Mouse (Mus musculus) ES-E14 (cell line): ENCODE measurements around the gene Scd3. TPM values are rescaled to one million over a fixed set of nuclear protein-coding genes. Genes with fewer than 3 reads are reported as not detected.

Experiments used
- DNase-seq: peaks from one replicate; pipeline ENCODE4 v3.0.0-alpha.2; 2013; ENCODE audit warnings: low read depth, low spot score
- H3K27ac ChIP-seq: 2 replicates; pipeline ENCODE4 v1.5.1; 2012; ENCODE audit warnings: low read depth, mild to moderate bottlenecking, low read length, moderate library complexity, mixed read lengths; ENCODE audit not compliant: poor library complexity, insufficient read depth, severe bottlenecking
- H3K36me3 ChIP-seq: 2 replicates; pipeline ENCODE4 v1.6.1; 2012; ENCODE audit warnings: mild to moderate bottlenecking, low read length, moderate library complexity, mixed read lengths; ENCODE audit not compliant: control insufficient read depth, poor library complexity, insufficient read depth, severe bottlenecking
- H3K4me1 ChIP-seq, 2 experiments: fragments of 150-350 bp in 1 of 2; sonication (generic) in 1 of 2; 2 replicates each; pipeline ENCODE4 v1.6.1; 2012; ENCODE audit warnings: low read length in 2 of 2, mild to moderate bottlenecking in 1 of 2, mixed read lengths in 1 of 2; ENCODE audit not compliant: control insufficient read depth in 2 of 2, insufficient read depth in 2 of 2, poor library complexity in 1 of 2
- H3K4me3 ChIP-seq, 2 experiments: fragments of 150-350 bp in 1 of 2; sonication (generic) in 1 of 2; 2 replicates each; pipeline ENCODE4 v1.5.1; 2012; ENCODE audit warnings: low read length in 2 of 2, low read depth in 1 of 2, mild to moderate bottlenecking in 1 of 2, mixed read lengths in 1 of 2; ENCODE audit not compliant: insufficient read depth in 1 of 2, poor library complexity in 1 of 2, severe bottlenecking in 1 of 2
- H3K9ac ChIP-seq: 2 replicates; pipeline ENCODE4 v1.6.1; 2012; ENCODE audit warnings: low read depth, mild to moderate bottlenecking, low read length, mixed read lengths; ENCODE audit not compliant: poor library complexity, insufficient read depth, severe bottlenecking
- H3K9me3 ChIP-seq: fragments of 150-350 bp; sonication (generic); 2 replicates; pipeline ENCODE4 v1.6.1; 2012; ENCODE audit warnings: low read depth, mild to moderate bottlenecking, low read length; ENCODE audit not compliant: control insufficient read depth, insufficient read depth
- CHD2 ChIP-seq: IDR thresholded peaks from 2 replicates; pipeline ENCODE4 v1.6.1; 2014; ENCODE audit warnings: mild to moderate bottlenecking, low read depth, low read length, inconsistent platforms
- HCFC1 ChIP-seq: IDR thresholded peaks from 2 replicates; pipeline ENCODE4 v1.6.1; 2012; ENCODE audit warnings: low read length, inconsistent platforms, borderline replicate concordance; ENCODE audit not compliant: insufficient read depth
- MAFK ChIP-seq: IDR thresholded peaks from 2 replicates; pipeline ENCODE4 v1.6.1; 2014; ENCODE audit warnings: mild to moderate bottlenecking, low read depth, low read length, inconsistent platforms; ENCODE audit not compliant: insufficient read depth
- ZC3H11A ChIP-seq: IDR thresholded peaks from 2 replicates; pipeline ENCODE4 v1.6.1; 2012; ENCODE audit warnings: low read depth, mild to moderate bottlenecking, inconsistent platforms, low read length, borderline replicate concordance
- ZNF384 ChIP-seq: IDR thresholded peaks from 2 replicates; pipeline ENCODE4 v1.6.1; 2012; ENCODE audit warnings: low read depth, low read length, inconsistent platforms
- in situ Hi-C, 2 experiments: fragments of 600-800 bp; cut with MboI; formaldehyde crosslinking; loops; one replicate each; pipeline ENCODE4 v1.15.1; 2025; ENCODE audit warnings: low sequenced_read_pairs in 2 of 2, inconsistent platforms in 1 of 2; ENCODE audit not compliant: unreplicated experiment in 2 of 2
- total RNA-seq: library from RNA; depleted of rRNA; stranded (reverse); fragments of 300-350 nt; gene quantifications from 2 replicates; pipeline ENCODE4 v1.2.3, GENCODE M21; 2012

The Scd3 gene
- total RNA-seq, 1 experiment: 2.5 TPM

DNA sequence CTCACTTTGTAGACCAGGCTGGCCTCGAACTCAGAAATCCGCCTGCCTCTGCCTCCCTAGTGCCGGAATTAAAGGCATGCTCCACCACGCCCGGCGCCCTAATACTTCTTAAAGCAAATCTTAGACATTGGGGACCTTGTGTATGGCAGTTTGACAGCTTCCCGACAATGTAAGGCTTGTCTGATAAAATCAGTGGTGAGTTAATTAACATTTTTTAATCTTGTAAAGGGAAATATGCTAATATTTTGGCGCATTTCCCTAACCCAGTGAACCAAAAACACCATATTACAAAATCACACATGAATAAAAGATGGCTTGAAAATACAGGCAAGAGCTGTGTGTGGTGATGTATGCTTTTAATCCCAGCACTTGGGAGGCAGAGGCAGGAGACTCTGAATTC lies 82.5 kb downstream of the Scd3 start:
- H3K27ac ChIP-seq: no peak overlapping the region
- no peak for TF ChIP-seq CHD2
- no peak for TF ChIP-seq MAFK
- TF ChIP-seq ZC3H11A: no peak
- no peak for TF ChIP-seq ZNF384
- no peak for TF ChIP-seq HCFC1
- DNase-seq: no peak
- in situ Hi-C loops: no loop called here
- H3K4me3 ChIP-seq: no peak overlapping the region
- H3K9ac ChIP-seq: no peak overlapping the region
- H3K4me1 ChIP-seq: peaks cover 18 to 21% of the 10 kb centered on the region in 2 experiments
- H3K36me3 ChIP-seq: no peaks in the 10 kb centered on the region
- no peaks in the 10 kb centered on the region for H3K9me3 ChIP-seq

DNA sequence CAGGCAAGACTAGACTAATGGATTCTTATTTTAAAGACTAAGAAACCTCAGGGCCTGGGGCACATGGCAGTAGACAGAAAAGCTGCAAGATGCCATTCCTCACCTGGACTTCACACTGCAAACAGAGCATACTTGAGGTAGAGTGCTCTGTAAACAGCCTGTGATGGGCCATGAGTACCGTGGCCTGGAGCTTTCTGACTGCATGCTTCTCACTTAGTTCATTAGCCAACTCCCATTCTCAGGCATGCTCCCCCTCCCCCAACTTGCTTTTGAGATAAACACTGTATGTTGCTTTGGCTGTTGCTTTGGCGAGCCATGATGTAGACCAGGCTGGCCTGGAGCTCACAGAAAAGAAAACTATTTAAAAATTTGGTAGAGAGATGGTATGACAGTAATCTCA lies 83.0 kb downstream of the Scd3 start:
- in situ Hi-C loops: no loop called here

DNA sequence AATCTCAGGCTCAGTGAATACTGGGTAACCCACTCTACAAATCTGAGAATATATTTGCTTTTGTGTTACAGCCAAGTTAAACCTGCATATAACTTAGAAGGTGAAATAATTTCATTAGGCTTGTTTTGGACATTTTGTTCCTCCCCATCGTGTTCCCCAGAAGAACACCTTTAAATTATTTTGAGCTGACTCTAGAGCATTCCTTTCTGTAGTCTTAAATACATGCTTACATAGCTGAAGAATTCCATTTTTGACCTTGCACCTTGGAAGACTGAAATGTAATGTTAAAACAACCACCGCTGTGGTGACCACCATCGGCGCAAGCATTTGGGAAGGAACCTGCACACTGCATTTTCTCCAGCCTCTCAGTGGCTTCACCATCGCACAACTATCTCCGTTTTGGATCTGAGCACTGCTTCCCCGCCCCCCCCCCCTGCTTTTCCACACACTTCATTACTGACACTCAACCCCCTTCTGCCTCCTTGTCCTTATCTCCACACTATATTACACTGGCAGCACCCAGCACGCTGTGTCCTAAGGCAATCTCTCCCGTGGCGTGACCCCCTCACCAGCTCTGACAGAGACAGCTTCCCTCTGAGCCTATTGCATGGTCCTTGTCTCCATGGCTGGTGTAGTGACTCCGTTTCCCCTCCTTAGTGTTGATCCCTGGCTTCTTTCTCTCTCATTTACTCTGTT lies 84.5 kb downstream of the Scd3 start:
- Histone ChIP-seq H3K4me1 (peaks cover 11 to 26% of the 10 kb centered on the region in 2 experiments), H3K9me3 (no peaks in the 10 kb centered on the region), H3K36me3 (no peaks in the 10 kb centered on the region), H3K27ac (no peak overlapping the region), H3K9ac (no peak overlapping the region), H3K4me3 (no peak overlapping the region)
- TF ChIP-seq CHD2 (no peak), HCFC1 (no peak), ZC3H11A (no peak), ZNF384 (no peak), MAFK (no peak)
- DNase-seq: no peak
- in situ Hi-C loops: no loop called here

More for the DNA sequence above, 83.0 kb downstream of the Scd3 start:
- Histone ChIP-seq H3K4me1 (peaks cover 18 to 21% of the 10 kb centered on the region in 2 experiments), H3K27ac (no peak overlapping the region), H3K9ac (peak overlapping the region; percentile 9; the same call in 1 of the 2 replicates), H3K9me3 (no peaks in the 10 kb centered on the region), H3K36me3 (no peaks in the 10 kb centered on the region), H3K4me3 (0 out of 4 replicates have a peak overlapping the region, but pooled peaks of 1 of the 2 experiments have one; percentile 7)
- no peak for DNase-seq
- no peak for TF ChIP-seq MAFK
- no peak for TF ChIP-seq ZNF384
- TF ChIP-seq CHD2: no peak
- no peak for TF ChIP-seq ZC3H11A
- no peak for TF ChIP-seq HCFC1

DNA sequence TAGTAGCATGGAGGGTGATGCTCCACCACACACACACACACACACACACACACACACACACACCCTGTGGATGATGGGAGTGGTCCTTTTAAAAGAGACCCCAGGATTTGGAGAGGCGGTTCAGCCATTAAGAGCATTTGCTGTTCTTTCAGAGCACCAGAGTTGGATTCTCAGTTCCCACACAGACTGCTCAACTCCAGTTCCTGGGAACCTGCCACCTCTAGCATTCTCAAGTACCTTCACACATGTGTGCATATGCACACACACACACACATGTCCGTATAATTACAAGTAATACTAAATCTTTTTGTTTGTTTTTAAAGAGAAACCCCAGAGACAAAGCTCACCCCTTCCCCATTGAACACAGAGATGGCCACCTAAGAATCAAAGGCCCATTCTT lies 89.0 kb downstream of the Scd3 start:
- Histone ChIP-seq H3K4me1 (peaks cover 0 to 19% of the 10 kb centered on the region in 2 experiments; a peak in 2 of 4 replicates), H3K27ac (no peak overlapping the region), H3K36me3 (peaks cover 23% of the 10 kb centered on the region), H3K9ac (no peak overlapping the region), H3K9me3 (no peaks in the 10 kb centered on the region), H3K4me3 (no peak overlapping the region)
- no peak for DNase-seq
- TF ChIP-seq ZNF384 (no peak), ZC3H11A (no peak), CHD2 (no peak), HCFC1 (no peak), MAFK (no peak)
- in situ Hi-C loops: no loop called here

GRCm38 (mm10) chr19:44292483-44292882 lies 89.4 kb downstream of the Scd3 start:
- TF ChIP-seq ZC3H11A (no peak), HCFC1 (no peak), ZNF384 (no peak), CHD2 (no peak), MAFK (no peak)
- Histone ChIP-seq H3K27ac (peak overlapping the region; percentile 66; the same call in 1 of the 2 replicates), H3K9me3 (no peaks in the 10 kb centered on the region), H3K4me1 (peaks cover 0 to 21% of the 10 kb centered on the region in 2 experiments; a peak in 2 of 4 replicates), H3K4me3 (peak overlapping the region; percentile 94 to 98), H3K36me3 (peaks cover 27% of the 10 kb centered on the region), H3K9ac (peak overlapping the region; percentile 39; the same call in 1 of the 2 replicates)
- in situ Hi-C loops: no loop called here
- no peak for DNase-seq
